Mouse (Mus musculus): ENCODE results near the gene Tas2r143. TPM values are rescaled to one million over a fixed set of nuclear protein-coding genes. Genes with fewer than 3 reads are reported as not detected.

Tas2r143 gene
- polyA plus RNA-seq, 1 experiment from 2014 or later: not detected

- Histone ChIP-seq H3K9me3 (replicated peaks; ENCODE audit: control insufficient read depth, low read length) (no peaks in the 10 kb centered on the region), H3K4me1 (ENCODE audit: control insufficient read depth, insufficient read depth, low read length) (peaks cover 37% of the 10 kb centered on the region), H3K36me3 (ENCODE audit: control insufficient read depth, insufficient read depth, low read length) (no peaks in the 10 kb centered on the region), H3K9ac (ENCODE audit: low read depth, low read length) (peak within 1 kb of the TSS; percentile 66), H3K27ac (ENCODE audit: low read depth, low read length) (no peak within 1 kb of the TSS), H3K27me3 (ENCODE audit: control insufficient read depth, insufficient read depth, low read length) (0 out of 2 replicates have a peak, but pooled peaks cover 2% of the 10 kb centered on the region), H3K4me3 (ENCODE audit: low read depth, low read length) (peak within 1 kb of the TSS; percentile 52), H3K4me2 (peak within 1 kb of the TSS; percentile 90)
- peak; percentile 55 for ATAC-seq (replicated peaks; ENCODE audit: insufficient number of reproducible peaks, low FRiP score, low TSS enrichment)
- 1% methylated on average over 36 of the region's 36 CpGs for WGBS (ENCODE audit: insufficient replicate concordance)
Observed at GRCm38 (mm10) chr6:42372816-42373547, 27.1 kb upstream of the Tas2r143 start, which contains the start of gene Epha1. Epha1 (minus strand) TSS chr6:42373268.

- H3K4me1 ChIP-seq (ENCODE audit: control insufficient read depth, insufficient read depth, low read length): peaks cover 37% of the 10 kb centered on the region
- 42% methylated on average over 7 of the region's 7 CpGs for WGBS (ENCODE audit: insufficient replicate concordance)
Observed at GRCm38 (mm10) chr6:42373669-42374430, 26.2 kb upstream of the Tas2r143 start.

GRCm38 (mm10) chr6:42374701-42375100 is 25.3 kb upstream of the Tas2r143 start:
- H3K4me1 ChIP-seq (ENCODE audit: control insufficient read depth, insufficient read depth, low read length): peaks cover 37% of the 10 kb centered on the region

More at GRCm38 (mm10) chr6:42373669-42374430, 26.2 kb upstream of the Tas2r143 start:
- peak overlapping the region; percentile 52 for H3K4me3 ChIP-seq (ENCODE audit: low read depth, low read length)
- no peak overlapping the region for H3K27ac ChIP-seq (ENCODE audit: low read depth, low read length)
- H3K9me3 ChIP-seq (replicated peaks; ENCODE audit: control insufficient read depth, low read length): no peaks in the 10 kb centered on the region
- 0 out of 2 replicates have a peak, but pooled peaks cover 2% of the 10 kb centered on the region for H3K27me3 ChIP-seq (ENCODE audit: control insufficient read depth, insufficient read depth, low read length)
- peak overlapping the region; percentile 90 for H3K4me2 ChIP-seq
- H3K36me3 ChIP-seq (ENCODE audit: control insufficient read depth, insufficient read depth, low read length): no peaks in the 10 kb centered on the region
- 0 out of 2 replicates have a peak overlapping the region, but pooled peaks have one; percentile 39 for H3K9ac ChIP-seq (ENCODE audit: low read depth, low read length)
- ATAC-seq (replicated peaks; ENCODE audit: insufficient number of reproducible peaks, low FRiP score, low TSS enrichment): no peak

GRCm38 (mm10) chr6:42375131-42375530 is 24.9 kb upstream of the Tas2r143 start:
- 76% methylated on average over 2 of the region's 2 CpGs for WGBS (ENCODE audit: insufficient replicate concordance)
- peaks cover 37% of the 10 kb centered on the region for H3K4me1 ChIP-seq (ENCODE audit: control insufficient read depth, insufficient read depth, low read length)
- no peak overlapping the region for H3K4me3 ChIP-seq (ENCODE audit: low read depth, low read length)
- H3K4me2 ChIP-seq: no peak overlapping the region
- H3K36me3 ChIP-seq (ENCODE audit: control insufficient read depth, insufficient read depth, low read length): no peaks in the 10 kb centered on the region
- H3K27ac ChIP-seq (ENCODE audit: low read depth, low read length): peak overlapping the region; percentile 35; the same call in 1 of the 2 replicates
- 0 out of 2 replicates have a peak, but pooled peaks cover 2% of the 10 kb centered on the region for H3K27me3 ChIP-seq (ENCODE audit: control insufficient read depth, insufficient read depth, low read length)
- ATAC-seq (replicated peaks; ENCODE audit: insufficient number of reproducible peaks, low FRiP score, low TSS enrichment): no peak
- no peak overlapping the region for H3K9ac ChIP-seq (ENCODE audit: low read depth, low read length)
- H3K9me3 ChIP-seq (replicated peaks; ENCODE audit: control insufficient read depth, low read length): no peaks in the 10 kb centered on the region

More at GRCm38 (mm10) chr6:42374701-42375100, 25.3 kb upstream of the Tas2r143 start:
- no peak for ATAC-seq (replicated peaks; ENCODE audit: insufficient number of reproducible peaks, low FRiP score, low TSS enrichment)
- Histone ChIP-seq H3K4me2 (no peak overlapping the region), H3K4me3 (ENCODE audit: low read depth, low read length) (no peak overlapping the region), H3K27ac (ENCODE audit: low read depth, low read length) (peak overlapping the region; percentile 35; the same call in 1 of the 2 replicates), H3K27me3 (ENCODE audit: control insufficient read depth, insufficient read depth, low read length) (0 out of 2 replicates have a peak, but pooled peaks cover 2% of the 10 kb centered on the region), H3K9ac (ENCODE audit: low read depth, low read length) (no peak overlapping the region), H3K9me3 (replicated peaks; ENCODE audit: control insufficient read depth, low read length) (no peaks in the 10 kb centered on the region), H3K36me3 (ENCODE audit: control insufficient read depth, insufficient read depth, low read length) (no peaks in the 10 kb centered on the region)
- WGBS (ENCODE audit: insufficient replicate concordance): 34% methylated on average over 4 of the region's 4 CpGs

GRCm38 (mm10) chr6:42376016-42376415 is 24.0 kb upstream of the Tas2r143 start:
- H3K9ac ChIP-seq (ENCODE audit: low read depth, low read length): no peak overlapping the region
- H3K4me3 ChIP-seq (ENCODE audit: low read depth, low read length): no peak overlapping the region
- H3K27ac ChIP-seq (ENCODE audit: low read depth, low read length): peak overlapping the region; percentile 15; the same call in 1 of the 2 replicates
- H3K4me2 ChIP-seq: no peak overlapping the region
- no peaks in the 10 kb centered on the region for H3K36me3 ChIP-seq (ENCODE audit: control insufficient read depth, insufficient read depth, low read length)
- ATAC-seq (replicated peaks; ENCODE audit: insufficient number of reproducible peaks, low FRiP score, low TSS enrichment): no peak
- peaks cover 31% of the 10 kb centered on the region for H3K4me1 ChIP-seq (ENCODE audit: control insufficient read depth, insufficient read depth, low read length)
- WGBS (ENCODE audit: insufficient replicate concordance): 20% methylated on average over 4 of the region's 4 CpGs
- H3K27me3 ChIP-seq (ENCODE audit: control insufficient read depth, insufficient read depth, low read length): 0 out of 2 replicates have a peak, but pooled peaks cover 2% of the 10 kb centered on the region
- H3K9me3 ChIP-seq (replicated peaks; ENCODE audit: control insufficient read depth, low read length): no peaks in the 10 kb centered on the region

- Histone ChIP-seq H3K9ac (ENCODE audit: low read depth, low read length) (no peak overlapping the region), H3K36me3 (ENCODE audit: control insufficient read depth, insufficient read depth, low read length) (no peaks in the 10 kb centered on the region), H3K4me3 (ENCODE audit: low read depth, low read length) (no peak overlapping the region), H3K27ac (ENCODE audit: low read depth, low read length) (peak overlapping the region; percentile 15; the same call in 1 of the 2 replicates), H3K4me1 (ENCODE audit: control insufficient read depth, insufficient read depth, low read length) (peaks cover 32% of the 10 kb centered on the region), H3K27me3 (ENCODE audit: control insufficient read depth, insufficient read depth, low read length) (0 out of 2 replicates have a peak, but pooled peaks cover 2% of the 10 kb centered on the region), H3K9me3 (replicated peaks; ENCODE audit: control insufficient read depth, low read length) (no peaks in the 10 kb centered on the region), H3K4me2 (no peak overlapping the region)
- WGBS (ENCODE audit: insufficient replicate concordance): 57% methylated on average over 6 of the region's 6 CpGs
- no peak for ATAC-seq (replicated peaks; ENCODE audit: insufficient number of reproducible peaks, low FRiP score, low TSS enrichment)
Observed at GRCm38 (mm10) chr6:42376504-42377019, 23.5 kb upstream of the Tas2r143 start.

GRCm38 (mm10) chr6:42377280-42377679 is 22.8 kb upstream of the Tas2r143 start:
- Histone ChIP-seq H3K4me1 (ENCODE audit: control insufficient read depth, insufficient read depth, low read length) (peaks cover 37% of the 10 kb centered on the region), H3K9me3 (replicated peaks; ENCODE audit: control insufficient read depth, low read length) (no peaks in the 10 kb centered on the region), H3K36me3 (ENCODE audit: control insufficient read depth, insufficient read depth, low read length) (no peaks in the 10 kb centered on the region), H3K4me2 (no peak overlapping the region), H3K4me3 (ENCODE audit: low read depth, low read length) (no peak overlapping the region), H3K9ac (ENCODE audit: low read depth, low read length) (no peak overlapping the region), H3K27ac (ENCODE audit: low read depth, low read length) (no peak overlapping the region), H3K27me3 (ENCODE audit: control insufficient read depth, insufficient read depth, low read length) (0 out of 2 replicates have a peak, but pooled peaks cover 2% of the 10 kb centered on the region)
- 81% methylated on average over 5 of the region's 5 CpGs for WGBS (ENCODE audit: insufficient replicate concordance)
- no peak for ATAC-seq (replicated peaks; ENCODE audit: insufficient number of reproducible peaks, low FRiP score, low TSS enrichment)

- Histone ChIP-seq H3K9me3 (replicated peaks; ENCODE audit: control insufficient read depth, low read length) (no peaks in the 10 kb centered on the region), H3K27me3 (ENCODE audit: control insufficient read depth, insufficient read depth, low read length) (no peaks in the 10 kb centered on the region), H3K4me1 (ENCODE audit: control insufficient read depth, insufficient read depth, low read length) (peaks cover 24% of the 10 kb centered on the region), H3K4me3 (ENCODE audit: low read depth, low read length) (no peak overlapping the region), H3K9ac (ENCODE audit: low read depth, low read length) (no peak overlapping the region), H3K36me3 (ENCODE audit: control insufficient read depth, insufficient read depth, low read length) (no peaks in the 10 kb centered on the region), H3K4me2 (no peak overlapping the region), H3K27ac (ENCODE audit: low read depth, low read length) (no peak overlapping the region)
- ATAC-seq (replicated peaks; ENCODE audit: insufficient number of reproducible peaks, low FRiP score, low TSS enrichment): no peak
- 40% methylated on average over 3 of the region's 3 CpGs for WGBS (ENCODE audit: insufficient replicate concordance)
Observed at GRCm38 (mm10) chr6:42379551-42379950, 20.5 kb upstream of the Tas2r143 start.
